Mouse (Mus musculus) testis, adult 2 months (tissue): ENCODE data around the gene Wdpcp.

Experiments
- CTCF ChIP-seq: fragments of 200-500 bp; IDR thresholded peaks from 2 replicates; pipeline ENCODE4 v1.5.1; 2012; ENCODE audit warnings: low read depth, mild to moderate bottlenecking, inconsistent platforms, low read length, moderate library complexity; ENCODE audit not compliant: control insufficient read depth, insufficient read depth, insufficient replicate concordance
- POLR2A ChIP-seq: fragments of 200-500 bp; IDR thresholded peaks from 2 replicates; pipeline ENCODE4 v1.6.1; 2012; ENCODE audit warnings: low read depth, mild to moderate bottlenecking, inconsistent platforms, low read length, moderate library complexity; ENCODE audit not compliant: control insufficient read depth

DNA sequence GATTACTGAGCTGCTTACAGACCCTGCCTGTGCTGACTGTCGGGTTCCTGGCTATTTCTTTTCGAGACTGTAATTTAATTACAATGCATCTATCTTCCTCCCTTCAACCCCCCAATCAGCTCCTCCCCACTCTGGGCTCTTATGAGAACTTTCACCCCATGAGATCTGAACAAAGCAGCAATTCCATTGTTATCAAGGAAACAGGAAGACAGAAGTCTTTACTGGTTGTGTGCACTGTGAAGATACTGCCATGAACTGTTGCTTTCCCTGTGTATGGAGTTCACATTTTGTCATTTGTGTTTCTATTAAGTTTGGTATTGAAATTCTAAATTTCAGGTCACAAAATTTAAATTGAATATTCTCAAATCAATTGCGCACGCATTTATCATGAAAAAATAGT, 177.5 kb downstream of the Wdpcp start:
- TF ChIP-seq POLR2A, result no peak
- no peak for TF ChIP-seq CTCF
